Mouse (Mus musculus) brain, embryonic 14.5 days (tissue): ENCODE measurements around the gene Setd1b.

Source experiments
- CTCF ChIP-seq: fragments of 200-500 bp; IDR thresholded peaks from 2 replicates; pipeline ENCODE4 v1.5.1; 2012; ENCODE audit warnings: inconsistent platforms, mild to moderate bottlenecking, moderate library complexity, borderline replicate concordance; ENCODE audit not compliant: insufficient read depth, insufficient read length; ENCODE audit errors: extremely low read depth
- POLR2A ChIP-seq: fragments of 200-500 bp; IDR thresholded peaks from 2 replicates; pipeline ENCODE4 v1.6.1; 2012; ENCODE audit warnings: mild to moderate bottlenecking, inconsistent platforms, borderline replicate concordance; ENCODE audit not compliant: poor library complexity, insufficient read depth, insufficient read length, severe bottlenecking; ENCODE audit errors: extremely low read depth

DNA sequence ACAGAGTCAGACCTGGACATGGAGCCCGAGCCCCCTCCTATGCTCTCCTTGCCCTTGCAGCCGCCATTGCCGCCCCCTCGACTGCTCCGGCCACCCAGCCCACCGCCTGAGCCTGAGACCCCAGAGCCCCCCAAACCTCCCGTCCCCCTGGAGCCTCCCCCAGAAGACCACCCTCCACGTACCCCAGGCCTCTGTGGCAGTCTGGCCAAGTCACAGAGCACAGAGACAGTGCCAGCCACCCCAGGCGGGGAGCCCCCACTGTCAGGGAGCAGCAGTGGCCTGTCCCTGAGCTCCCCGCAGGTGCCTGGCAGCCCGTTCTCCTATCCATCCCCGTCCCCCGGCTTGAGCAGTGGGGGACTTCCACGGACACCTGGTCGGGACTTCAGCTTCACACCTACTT is 17.9 kb downstream of the Setd1b start:
- TF ChIP-seq CTCF (no peak), POLR2A (no peak)
